Mouse (Mus musculus) right cerebral cortex, postnatal 10 days (tissue): ENCODE data around the gene Tfcp2l1.
A peak's percentile ranks its signal among the peaks of the same experiment; 100 is the strongest.

Source experiments
- DNase-seq, 2 experiments: peaks; one replicate each; pipeline ENCODE4 v3.0.0; 2021; ENCODE audit warnings: low spot score in 2 of 2

Tfcp2l1 gene

GRCm38 (mm10) chr1:118650771-118651080, 23.0 kb downstream of the Tfcp2l1 start:
- DNase-seq = no peak

GRCm38 (mm10) chr1:118658716-118659115, 31.0 kb downstream of the Tfcp2l1 start:
- DNase-seq = no peak

GRCm38 (mm10) chr1:118660880-118661465, 33.2 kb downstream of the Tfcp2l1 start:
- no peak for DNase-seq

- DNase-seq = no peak
These were observed 35.3 kb downstream of the Tfcp2l1 start for GRCm38 (mm10) chr1:118663062-118663461.

GRCm38 (mm10) chr1:118667536-118667935, 39.8 kb downstream of the Tfcp2l1 start:
- no peak for DNase-seq

- peak; percentile 29 to 33 for DNase-seq
These were observed 44.5 kb downstream of the Tfcp2l1 start for GRCm38 (mm10) chr1:118672196-118672595.

- DNase-seq = no peak
These were observed 46.4 kb downstream of the Tfcp2l1 start for GRCm38 (mm10) chr1:118674176-118674575.

GRCm38 (mm10) chr1:118681980-118682379, 54.2 kb downstream of the Tfcp2l1 start:
- no peak for DNase-seq

GRCm38 (mm10) chr1:118683686-118684085, 55.9 kb downstream of the Tfcp2l1 start:
- no peak for DNase-seq

GRCm38 (mm10) chr1:118687726-118688125, 60.0 kb downstream of the Tfcp2l1 start:
- DNase-seq = no peak

- no peak for DNase-seq
These were observed 62.1 kb downstream of the Tfcp2l1 start for GRCm38 (mm10) chr1:118689830-118690229.

- DNase-seq = peak; percentile 23 to 30
These were observed 66.7 kb downstream of the Tfcp2l1 start for GRCm38 (mm10) chr1:118694436-118694835.

GRCm38 (mm10) chr1:118697906-118698305, 70.2 kb downstream of the Tfcp2l1 start:
- DNase-seq = no peak

GRCm38 (mm10) chr1:118699118-118699890, 71.6 kb downstream of the Tfcp2l1 start:
- DNase-seq = no peak

- no peak for DNase-seq
These were observed 72.2 kb downstream of the Tfcp2l1 start for GRCm38 (mm10) chr1:118699961-118700360.

GRCm38 (mm10) chr1:118711606-118712005, 83.9 kb downstream of the Tfcp2l1 start:
- no peak for DNase-seq

GRCm38 (mm10) chr1:118716225-118716624, 88.5 kb downstream of the Tfcp2l1 start:
- DNase-seq = no peak

- DNase-seq = no peak
These were observed 90.3 kb downstream of the Tfcp2l1 start for GRCm38 (mm10) chr1:118718055-118718454.

- no peak for DNase-seq
These were observed 92.0 kb downstream of the Tfcp2l1 start for GRCm38 (mm10) chr1:118719699-118720098.

- DNase-seq = no peak
These were observed 92.8 kb downstream of the Tfcp2l1 start for GRCm38 (mm10) chr1:118720474-118721095.

GRCm38 (mm10) chr1:118727075-118727474, 99.3 kb downstream of the Tfcp2l1 start:
- no peak for DNase-seq

GRCm38 (mm10) chr1:118728796-118729195, 101.1 kb downstream of the Tfcp2l1 start:
- no peak for DNase-seq
